Mouse (Mus musculus) frontal cortex, postnatal 10 days (tissue): ENCODE measurements around the gene Tmpo.

Source experiments
- DNase-seq, 2 experiments: peaks; one replicate each; pipeline ENCODE4 v3.0.0; 2022; ENCODE audit warnings: low spot score in 2 of 2, mixed read lengths in 1 of 2

Tmpo gene

DNA sequence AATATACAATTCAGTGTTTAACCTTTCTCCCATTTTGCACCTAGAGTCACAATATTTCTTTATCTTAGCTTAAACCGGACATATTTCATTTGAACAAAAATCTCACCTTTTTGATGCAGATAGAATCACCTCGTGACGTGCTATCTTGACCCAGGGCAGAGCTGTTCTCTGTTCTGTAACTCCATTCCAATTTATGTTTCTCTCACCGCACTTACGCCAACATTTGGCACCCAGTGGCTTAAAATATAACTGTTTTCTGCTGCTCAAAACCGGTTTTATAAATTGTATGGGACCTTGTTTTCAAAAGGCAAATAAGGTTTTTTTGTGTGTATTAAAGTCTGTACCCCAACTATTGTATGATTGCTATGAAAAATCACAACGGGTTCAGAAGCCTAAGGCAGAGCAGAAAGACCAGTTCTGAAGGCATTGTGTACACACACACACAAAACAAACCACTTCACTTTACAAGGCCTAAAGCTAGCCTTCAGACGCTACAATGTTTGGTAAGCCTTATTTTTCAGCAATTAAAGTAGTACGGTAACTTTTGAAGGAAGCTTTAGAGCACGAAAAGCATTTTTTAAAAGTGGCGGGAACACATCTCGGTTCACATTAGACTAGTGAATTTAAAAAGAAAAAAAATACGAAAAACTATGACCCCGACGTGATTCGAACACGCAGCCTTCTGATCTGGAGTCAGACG, at the start of gene Tmpo:
Tmpo (minus strand) TSS at position 555 of the 700 bp plus-strand sequence.
- DNase-seq = no peak

DNA sequence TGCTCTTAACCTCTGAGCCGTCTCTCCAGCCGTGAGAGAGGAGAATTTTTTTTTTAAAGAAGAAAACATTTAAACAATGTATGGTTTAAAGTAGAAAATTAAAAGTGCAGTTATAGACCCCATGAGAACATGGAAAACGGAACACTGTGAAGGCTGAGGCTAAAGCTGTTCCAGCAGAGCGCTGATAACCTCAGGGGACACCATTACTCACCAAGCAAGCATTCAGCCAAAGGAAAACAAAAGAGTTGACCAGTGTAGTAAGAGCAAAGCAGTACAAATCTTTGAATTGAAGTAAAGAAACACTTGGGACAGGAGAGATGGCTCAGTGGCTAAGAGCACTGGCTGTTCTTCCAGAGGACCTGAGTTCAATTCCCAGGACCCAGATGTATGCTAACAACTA, 49.3 kb upstream of the Tmpo start:
- DNase-seq = no peak

DNA sequence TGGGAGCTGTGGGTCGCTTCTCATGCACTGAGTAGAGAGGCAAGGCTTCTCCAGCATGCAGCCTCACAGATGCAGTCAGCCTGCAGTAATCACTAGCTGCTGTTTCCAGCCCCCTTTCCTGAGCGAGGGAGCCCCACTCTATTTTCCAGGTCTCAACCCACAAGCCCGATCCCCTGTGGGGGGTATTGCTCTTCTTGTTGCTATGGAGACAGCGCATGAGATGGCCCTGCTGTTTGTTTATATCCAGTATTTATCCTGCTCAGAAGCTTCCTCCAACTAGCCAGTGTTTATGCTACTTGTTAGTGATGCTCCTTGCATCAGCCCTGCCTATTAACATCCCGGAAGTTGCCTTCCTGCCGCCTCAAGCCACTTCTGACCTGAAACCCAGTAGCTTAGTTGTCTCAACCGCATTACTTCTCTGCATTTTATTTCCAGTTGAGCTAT, 48.4 kb upstream of the Tmpo start:
- DNase-seq = no peak

DNA sequence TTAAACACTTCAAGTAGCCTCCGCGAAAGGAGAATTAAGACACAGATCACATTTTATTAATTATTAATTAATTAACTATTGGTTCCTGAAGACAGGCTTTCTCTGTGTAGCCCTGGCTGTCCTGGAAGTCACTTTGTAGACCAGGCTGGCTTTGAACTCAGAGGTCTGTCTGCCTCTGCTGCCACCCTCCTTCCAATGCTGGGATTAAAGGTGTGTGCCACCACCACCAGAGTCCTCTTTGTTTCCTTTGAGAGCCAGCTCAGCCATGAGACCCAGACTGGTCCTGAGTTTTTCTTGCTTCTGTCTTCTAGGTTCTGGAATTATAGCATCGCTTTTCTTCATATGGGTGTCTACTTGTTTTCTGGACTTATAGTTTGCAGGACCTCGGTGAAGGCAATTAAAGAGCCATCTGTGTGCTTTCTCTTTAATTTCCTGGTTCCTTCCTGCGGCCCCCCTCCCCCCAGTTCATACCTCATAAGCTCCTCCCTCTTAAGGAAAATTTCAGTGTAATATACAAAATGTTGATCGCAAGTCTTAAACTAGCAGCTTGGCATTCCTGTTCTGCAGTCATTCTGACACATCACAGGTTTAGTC, 47.9 kb upstream of the Tmpo start:
- no peak for DNase-seq

DNA sequence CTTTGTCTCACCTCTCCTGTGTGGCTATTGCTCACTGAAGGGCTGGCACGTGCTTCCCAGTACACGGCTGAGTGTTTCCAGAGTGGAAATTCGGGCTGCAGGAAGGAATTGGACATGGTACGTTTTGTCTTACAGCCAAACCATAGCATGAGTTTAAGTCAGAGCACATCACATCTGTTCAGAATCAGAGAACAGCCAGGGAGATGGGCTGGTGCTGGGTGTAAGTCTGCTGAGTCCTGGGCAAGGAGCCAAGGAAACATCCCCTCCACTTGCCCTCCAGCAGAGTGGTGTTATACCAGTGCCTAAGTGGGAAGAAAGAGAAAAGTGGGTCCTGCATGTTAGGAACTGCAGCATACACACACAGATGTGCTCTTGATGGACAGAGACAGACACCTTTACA, 45.9 kb upstream of the Tmpo start:
- DNase-seq = no peak

DNA sequence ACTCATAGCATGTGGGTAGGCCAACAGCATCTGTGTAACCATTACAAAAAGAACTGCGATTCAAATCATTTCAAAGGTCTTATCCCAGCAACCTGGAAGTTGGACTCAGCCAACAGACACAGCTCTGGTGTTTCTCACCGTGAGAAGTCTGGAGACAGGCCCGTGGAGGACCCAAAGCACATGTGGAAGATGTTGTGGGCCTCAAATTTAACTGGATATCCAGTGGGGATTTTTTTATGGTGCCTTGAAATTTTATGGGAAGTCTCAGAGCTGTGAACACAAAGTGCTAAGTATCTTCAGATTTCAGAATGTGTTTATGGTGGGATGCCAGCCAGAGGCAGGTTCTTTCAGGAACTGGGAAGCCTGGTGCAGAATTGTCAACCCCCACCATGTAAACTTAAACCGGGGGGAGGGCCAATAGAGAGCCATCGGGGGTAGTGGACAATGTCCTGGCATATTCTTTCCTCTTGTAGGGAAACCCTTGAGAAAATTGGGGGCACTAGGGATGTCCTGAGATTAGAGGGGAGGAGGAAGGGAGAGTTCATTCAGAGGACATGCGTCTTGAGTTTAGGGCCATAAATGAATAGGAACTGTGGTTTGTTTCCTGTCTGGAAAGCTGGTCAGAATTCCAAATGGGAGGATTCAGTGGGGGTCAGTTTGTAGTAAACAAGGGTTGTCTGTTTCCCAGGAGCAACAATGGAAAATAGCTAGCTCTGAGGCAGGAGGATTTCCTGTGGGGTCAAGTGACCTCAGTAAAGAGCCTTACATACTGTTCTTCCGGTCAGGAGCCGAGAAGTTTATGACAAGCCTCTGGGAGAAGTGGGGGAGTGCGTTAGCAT, 41.5 kb upstream of the Tmpo start:
- DNase-seq = no peak

DNA sequence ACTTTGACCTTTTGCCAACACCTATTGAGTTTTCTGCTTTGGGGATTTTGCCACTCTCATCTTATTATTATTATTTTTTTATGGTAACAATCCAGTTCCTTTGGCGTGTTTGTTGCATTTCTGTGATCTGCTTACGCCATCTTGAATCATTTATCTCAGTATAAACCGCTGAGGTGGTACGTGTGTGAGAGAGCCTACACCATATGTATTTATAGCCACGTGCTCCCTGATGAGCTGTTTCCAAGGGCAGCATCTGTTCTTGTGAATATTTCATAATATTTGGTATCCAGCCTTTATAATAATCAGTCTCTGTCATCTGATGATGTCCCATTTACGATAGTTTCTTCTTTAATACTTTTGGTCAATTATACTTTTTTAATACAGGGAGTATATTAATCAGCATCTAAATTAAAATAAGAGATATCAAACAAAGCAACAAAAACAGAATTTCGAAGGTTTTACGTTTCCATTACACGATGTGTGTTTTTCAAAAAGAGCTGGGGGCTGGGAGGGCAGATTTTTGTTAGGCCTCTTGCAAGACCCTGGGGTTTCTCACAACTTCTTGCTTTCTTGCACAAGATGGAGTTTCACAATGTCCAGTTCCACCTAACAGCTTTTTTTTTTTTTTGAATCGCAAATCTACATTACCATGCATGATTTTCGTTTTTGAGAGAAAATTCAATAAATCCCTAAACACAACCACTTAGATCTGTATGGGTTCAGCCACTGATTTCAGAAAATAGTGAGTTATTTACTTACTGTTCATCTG, 28.0 kb upstream of the Tmpo start:
- no peak for DNase-seq

DNA sequence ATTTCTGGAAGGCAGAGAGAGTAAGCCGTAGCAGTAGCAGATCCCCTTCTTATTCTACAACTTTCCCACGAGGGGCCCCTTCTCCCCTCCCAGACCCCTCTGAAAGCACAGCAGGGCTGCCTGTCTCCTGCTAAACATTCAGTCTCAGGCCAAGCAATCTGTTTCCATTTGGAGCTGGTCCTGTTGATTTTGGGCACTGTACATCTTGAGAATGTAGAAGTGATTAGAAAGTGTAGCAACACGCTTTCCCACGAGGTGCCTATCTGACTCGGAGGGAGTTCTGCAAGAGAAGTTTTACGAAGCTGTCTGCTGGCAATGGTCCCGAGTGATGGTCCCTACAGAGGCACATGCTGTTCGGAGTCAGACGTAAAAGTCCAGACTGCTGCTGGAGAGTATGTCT, 27.3 kb upstream of the Tmpo start:
- DNase-seq = no peak

DNA sequence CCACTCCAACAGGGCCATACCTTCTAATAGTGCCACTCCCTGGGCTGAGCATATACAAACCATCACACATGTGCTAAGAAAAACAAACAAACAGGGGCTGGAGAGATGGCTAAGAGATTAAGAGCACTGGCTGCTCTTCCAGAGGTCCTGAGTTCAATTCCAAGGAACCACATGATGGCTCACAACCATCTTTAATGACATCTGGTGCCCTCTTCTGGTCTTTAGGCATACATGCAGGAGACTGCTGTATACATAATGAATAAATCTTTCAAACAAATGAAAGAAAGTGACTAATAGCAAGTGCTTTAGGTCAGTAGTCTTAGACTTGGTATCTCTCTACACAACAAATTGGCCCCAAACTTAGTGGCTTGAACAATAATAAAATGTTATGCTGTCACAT, 26.2 kb upstream of the Tmpo start:
- no peak for DNase-seq

DNA sequence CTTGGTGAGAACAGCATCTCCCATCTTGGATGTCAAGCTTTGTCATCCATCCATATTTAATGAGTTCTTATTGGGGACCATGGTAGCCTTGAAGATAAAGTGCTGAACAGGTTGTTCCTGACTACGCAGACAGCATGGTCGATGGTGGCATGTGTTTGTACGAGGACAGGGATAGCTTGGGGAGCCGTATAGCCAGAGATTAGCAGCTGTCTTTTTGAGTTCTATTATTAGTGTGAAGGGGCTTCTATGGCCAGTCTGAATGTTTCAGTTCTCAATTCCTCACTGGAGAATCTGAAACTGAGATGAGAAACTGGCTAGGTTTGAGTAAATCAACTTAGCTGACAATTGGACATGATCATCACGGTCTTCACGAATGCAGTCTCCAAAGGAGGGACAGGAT, 24.5 kb upstream of the Tmpo start:
- DNase-seq = no peak

DNA sequence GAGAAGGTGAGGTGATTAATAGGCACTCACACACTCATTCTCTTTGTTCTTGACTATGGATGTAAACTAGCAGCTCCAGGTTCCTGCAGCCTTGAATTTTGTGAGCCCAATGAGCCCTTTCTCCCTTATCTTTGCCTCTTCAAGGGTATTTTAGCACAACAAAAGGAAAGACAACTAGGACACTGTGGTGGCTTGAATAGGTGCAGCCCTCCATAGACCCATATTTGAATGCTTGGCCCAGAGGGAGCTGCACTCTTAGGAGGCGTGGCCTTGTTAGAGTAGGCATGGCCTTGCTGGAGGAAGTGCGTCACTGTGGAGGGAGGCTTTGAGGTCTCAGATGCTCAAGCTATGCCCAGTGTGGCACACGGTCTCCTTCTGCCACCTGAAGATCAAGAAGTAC, 19.5 kb upstream of the Tmpo start:
- DNase-seq = no peak

DNA sequence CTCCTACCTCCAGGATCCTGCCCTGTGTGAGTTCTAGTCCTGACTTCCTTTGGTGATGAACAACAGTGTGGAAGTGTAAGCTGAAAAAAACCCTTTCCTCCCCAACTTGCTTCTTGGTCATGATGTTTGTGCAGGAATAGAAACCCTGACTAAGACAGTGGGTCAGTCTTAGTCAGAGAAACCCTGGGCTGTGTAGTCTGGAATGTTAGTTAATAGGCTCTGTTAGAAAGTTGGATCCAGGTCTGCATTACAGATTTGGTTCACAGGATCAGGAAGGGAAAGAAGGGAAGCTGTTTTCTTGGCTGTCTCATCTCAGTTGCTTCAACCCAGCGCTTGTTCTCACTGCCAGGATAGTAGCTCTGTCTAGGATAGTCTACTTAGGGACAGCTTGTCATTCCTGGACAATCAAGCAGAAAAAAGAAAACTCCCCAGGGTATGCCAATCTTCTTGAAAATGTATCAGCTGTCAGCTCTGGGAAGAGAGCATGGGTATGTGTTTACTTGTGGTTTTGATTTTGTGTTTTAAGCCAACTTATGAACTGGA, 18.2 kb upstream of the Tmpo start:
- DNase-seq = no peak

DNA sequence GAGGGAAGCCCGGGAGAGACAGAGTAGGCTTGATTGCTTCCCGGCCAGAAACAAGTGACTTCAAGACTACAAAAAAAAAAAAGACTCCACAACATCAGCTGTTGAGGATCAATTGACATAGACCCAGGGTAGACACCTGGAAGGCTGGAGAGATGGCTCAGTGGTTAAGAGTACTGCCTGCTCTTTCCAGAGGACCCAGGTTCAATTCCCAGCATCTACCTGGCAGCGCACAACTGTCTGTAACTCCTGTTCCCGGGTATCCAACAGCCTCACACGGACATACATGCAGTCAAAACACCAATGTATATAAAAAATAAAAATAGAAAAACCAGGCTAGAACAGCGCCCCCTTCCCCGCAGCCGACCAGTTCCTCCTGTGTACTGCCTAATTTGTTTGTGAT, 16.6 kb upstream of the Tmpo start:
- DNase-seq = no peak

DNA sequence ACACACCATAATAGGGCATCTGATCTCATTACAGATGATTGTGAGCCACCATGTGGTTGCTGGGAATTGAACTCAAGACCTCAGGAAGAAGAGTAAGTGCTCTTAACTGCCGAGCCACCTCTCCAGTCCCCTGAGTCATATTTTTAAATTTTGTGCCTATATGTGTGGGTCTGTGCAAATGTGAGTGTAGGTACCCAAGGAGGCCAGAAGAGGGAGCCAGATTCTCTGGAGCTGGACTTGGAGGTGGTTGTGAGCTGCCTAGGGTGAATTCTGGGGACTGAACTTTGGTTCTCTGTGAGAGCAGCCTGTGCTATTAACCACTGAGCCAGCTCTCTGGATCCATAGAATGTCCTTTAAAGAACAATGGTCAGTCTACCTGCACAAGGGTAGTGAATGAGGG, 15.7 kb upstream of the Tmpo start:
- no peak for DNase-seq

DNA sequence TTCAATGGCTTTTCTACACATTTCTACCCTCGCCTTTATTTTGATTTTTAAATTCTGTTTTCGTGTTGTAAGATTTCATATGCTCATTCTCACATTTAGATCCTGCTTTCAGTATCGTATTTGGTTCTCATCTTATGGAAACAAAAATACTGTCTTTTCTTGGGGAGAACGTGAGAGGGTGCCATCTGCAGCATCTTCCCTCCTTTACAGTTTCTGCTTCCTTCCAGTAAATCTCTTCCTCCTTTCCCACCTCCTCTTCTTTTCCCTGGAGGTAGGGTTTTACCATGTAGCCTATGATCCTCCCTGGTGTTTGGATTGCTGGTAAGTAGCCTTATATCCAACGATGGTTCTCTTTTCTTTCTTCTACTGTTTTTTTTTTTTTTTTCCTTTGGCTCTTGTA, 14.6 kb upstream of the Tmpo start:
- DNase-seq = no peak

DNA sequence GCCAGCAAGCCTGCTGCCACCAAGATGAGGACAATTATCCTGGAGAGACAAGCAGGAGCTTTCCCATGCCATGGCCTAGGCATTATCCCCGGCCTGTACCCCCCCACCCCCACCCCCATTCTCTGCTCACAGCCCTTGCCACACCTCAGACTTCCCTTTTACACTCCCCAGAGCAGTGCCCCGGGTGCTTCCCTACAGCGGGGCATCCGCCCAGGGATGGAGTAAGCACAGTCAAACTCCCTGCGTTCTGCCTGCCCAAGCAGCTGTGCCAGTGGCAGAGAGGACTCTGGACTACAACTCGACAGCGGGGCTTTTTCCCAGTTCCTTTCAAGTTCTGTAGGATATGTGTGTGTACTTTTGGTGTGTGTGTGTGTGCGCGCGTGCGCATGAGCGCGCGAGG, 14.0 kb upstream of the Tmpo start:
- no peak for DNase-seq

DNA sequence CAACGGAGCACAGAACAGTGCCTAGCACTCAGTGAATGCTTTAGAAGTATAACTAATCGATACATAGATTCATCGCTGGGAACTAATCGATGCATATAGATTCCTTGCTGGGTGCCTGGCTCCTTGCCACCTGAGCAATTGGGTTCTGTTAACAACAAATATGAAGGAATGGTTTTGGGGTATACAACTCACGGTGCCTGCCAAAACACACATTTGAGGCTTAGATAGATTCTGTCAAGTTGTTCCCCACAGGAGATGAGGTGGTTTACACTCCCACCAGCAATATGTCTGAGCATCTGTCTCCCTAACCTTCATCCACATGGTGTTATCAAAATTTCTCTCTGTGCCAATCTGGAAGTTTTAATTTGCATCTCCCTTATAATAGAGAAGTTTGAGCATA, 10.7 kb upstream of the Tmpo start:
- peak in 1 of 2 experiments; percentile 30 for DNase-seq

DNA sequence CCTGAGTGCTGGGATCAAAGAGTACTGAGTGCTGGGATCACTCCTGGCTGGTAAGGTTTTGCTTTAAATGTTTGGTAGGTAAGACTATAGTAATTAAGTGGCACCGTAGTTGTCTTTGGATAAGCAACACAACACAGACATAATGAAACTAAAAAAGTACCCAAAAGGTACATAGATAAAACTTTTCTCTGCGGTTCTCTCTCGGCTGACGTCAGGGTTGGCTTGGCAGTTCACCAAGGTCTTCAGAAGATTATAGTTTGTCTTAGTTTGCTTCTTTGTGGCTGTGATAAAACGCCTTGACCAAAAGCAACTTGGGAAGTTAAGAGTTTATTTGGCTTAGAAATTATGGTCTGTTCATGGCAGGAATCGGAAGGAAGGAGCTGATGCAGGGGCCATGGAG, 8.4 kb upstream of the Tmpo start:
- DNase-seq = no peak

DNA sequence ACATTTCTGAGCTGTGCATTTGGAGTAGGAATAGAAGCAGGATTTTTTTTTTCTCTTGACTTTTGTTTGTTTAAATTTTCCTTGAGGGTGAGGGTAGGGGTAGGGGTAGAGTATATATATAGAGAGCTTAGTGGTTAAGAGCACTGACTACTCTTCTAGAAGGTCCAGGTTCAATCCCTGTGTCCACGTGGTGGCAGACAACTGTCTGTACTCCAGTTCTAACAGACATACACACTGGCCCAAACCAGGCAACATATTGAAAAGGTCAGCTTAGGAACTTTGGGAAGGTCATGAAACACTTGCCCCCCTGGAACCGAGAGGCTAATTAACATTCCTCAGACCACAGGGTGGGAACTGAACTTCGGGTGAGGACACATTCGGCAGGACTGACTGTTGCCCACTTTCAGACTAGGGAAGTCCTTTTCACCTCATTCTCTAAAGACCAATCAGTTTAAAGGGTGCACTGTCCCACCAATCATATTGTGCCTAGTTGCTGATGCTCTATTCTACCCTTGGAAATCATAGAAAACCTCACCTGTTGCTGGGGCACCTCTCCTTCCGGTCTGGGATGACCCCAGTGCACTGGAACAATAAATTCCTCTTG, 7.7 kb upstream of the Tmpo start:
- no peak for DNase-seq

DNA sequence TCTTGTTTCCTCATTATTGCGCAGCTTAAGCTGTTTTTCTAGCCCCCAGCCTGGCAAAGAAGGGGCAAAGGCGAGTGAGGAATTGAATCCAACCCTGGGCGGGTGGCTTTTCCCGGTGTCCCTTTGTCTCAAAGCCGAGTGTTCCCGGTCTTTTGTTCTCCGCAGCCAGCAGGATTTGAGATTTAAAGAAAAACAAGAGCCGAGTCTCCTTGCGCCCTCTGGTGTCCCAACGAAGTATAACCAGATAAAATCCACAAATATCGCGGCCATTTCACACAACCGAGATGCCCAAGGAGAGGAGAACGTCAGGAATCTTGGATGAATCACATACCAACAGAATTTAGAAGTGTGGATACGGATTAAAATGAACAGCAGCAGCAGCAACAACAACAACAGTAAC, 6.8 kb upstream of the Tmpo start:
- DNase-seq = peak; percentile 60 to 79

DNA sequence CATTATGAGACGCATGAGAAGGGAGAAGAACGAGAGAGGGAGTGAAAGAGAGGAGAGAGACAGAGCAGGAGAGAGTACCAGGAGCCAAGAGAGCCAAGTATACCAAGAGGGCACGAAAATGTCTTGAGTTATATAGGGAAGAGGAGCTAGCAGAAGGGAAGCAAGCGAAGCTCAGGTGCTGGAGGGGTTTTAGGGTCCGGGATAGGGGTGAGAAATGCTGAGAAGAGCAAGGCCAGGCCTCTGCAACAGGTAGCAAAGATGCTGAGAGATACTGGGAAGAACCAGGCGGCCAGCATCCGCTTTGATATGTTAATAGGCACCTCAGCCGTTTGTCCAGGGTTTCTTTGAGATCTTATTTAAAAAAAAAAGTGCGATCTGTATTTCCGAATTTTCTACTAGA, 6.2 kb upstream of the Tmpo start:
- no peak for DNase-seq

DNA sequence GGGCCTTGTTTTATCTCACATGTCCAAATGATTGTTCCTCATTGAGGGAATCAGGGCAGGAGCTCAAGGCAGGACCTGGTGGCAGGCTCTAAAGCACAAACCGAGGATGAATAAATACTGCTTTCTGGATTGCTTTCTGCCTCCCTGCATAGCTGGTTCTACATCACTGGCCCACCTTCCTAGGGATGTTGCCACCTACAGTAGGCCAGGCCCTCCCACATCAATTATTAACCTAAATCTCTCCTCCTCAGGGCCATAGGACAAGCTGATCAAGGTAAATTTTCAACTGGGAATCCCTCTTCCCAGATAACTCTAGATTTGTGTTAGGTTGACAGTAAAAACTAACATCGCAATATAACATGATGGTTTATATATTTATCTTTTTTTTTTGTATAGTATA, 4.6 kb upstream of the Tmpo start:
- DNase-seq = no peak
